Mouse (Mus musculus) liver, adult 2 months (tissue): Measurements from ENCODE around the gene Nkx2-5.

Experiments used
- CTCF ChIP-seq: fragments of 200-500 bp; IDR thresholded peaks from 2 replicates; pipeline ENCODE4 v1.5.1; 2011; ENCODE audit warnings: low read depth, low read length, control low read depth
- POLR2A ChIP-seq: fragments of 200-500 bp; IDR thresholded peaks from 2 replicates; pipeline ENCODE4 v1.6.1; 2011; ENCODE audit warnings: low read length, control low read depth; ENCODE audit not compliant: insufficient read depth; ENCODE audit errors: extremely low read depth

GRCm38 (mm10) chr17:26789460-26790268, 55.1 kb downstream of the Nkx2-5 start:
- no peak for TF ChIP-seq POLR2A
- no peak for TF ChIP-seq CTCF
